Mouse (Mus musculus) retina, adult 2 months (tissue): ENCODE data around the gene Dpy19l3.
A peak's percentile ranks its signal among the peaks of the same experiment; 100 is the strongest.

Source experiments
- DNase-seq: peaks from one replicate; pipeline ENCODE4 v3.0.0-alpha.2; 2012; ENCODE audit warnings: low read depth, low spot score

Dpy19l3 gene

DNA sequence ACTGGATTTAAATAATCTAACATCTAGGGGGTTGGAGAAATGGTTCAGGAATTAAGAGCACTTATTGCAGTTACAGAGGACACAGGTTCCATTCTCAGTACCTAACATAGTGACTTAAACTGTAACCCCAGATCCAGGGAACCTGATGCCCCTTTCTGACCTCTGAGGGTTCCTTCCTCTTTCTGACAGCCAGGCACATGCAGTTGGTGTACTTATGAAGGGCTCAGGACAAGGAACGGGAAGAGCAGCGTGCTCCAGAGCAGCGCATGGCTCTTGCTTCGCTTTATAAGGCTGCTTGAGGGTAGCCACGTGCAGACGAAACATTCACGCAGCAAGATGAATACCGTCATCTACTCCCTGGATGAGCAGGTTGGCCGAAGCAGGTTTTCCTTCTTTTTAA, 3.4 kb downstream of the Dpy19l3 start:
- DNase-seq: no peak

DNA sequence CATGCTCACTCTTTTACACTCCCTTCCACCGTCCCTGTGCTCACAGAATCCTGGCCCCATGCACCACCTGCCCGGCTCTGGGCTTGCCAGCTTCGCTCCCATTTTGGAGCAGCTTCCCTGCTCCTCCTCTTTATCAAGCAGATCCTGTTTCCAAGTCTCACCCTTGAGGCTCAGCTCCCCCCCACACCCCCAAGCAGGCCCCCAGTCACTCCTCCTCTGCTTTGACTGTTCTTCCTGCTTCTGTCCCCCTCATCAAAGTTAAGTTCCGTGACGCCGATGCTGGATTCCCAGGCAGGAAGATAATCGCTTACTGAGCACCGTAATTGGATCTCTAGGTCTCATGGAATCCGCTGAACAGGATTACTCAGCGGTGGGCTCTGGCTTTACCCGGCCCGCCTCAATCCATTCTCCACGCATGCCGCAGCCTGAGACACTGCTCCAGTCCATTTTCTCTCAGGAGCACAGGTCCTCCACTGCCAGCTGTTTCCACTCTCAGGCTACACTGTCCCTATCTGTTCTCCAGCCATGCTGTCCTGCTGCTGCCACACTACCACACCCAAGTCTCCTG, 6.8 kb downstream of the Dpy19l3 start:
- peak; percentile 25 for DNase-seq

DNA sequence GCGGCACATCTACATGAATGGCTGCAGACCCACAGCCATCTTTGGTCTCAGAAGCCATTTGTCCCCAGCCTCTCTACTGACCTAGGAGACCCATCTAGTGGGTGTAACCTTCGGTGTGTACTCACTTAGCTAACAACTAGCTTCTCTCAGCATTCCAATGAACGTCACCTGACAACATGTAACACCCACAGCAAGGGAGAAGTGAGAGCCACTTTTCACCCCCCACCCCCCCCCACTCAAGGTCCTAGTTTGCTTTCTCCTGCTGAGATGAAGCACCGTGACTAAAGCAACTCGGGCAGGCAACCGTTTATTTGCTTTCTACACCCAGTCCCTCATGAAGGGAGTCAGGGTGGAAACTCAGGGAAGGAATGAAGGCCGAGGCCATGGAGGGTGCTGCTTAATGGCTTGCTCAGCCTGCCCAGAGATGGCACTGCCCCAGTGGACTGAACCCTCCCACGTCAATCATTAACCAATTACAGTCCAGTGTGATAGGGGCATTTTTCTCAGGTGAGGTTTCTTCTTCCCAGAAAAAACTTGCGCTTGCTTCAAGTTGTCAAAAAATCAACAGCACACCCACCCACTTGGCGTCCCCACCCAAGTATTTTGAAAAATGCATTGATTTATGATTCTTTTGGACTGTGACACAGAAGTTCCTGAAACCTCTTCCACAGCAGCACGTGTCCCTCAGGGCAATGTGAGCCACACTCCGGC, 7.4 kb downstream of the Dpy19l3 start:
- no peak for DNase-seq

DNA sequence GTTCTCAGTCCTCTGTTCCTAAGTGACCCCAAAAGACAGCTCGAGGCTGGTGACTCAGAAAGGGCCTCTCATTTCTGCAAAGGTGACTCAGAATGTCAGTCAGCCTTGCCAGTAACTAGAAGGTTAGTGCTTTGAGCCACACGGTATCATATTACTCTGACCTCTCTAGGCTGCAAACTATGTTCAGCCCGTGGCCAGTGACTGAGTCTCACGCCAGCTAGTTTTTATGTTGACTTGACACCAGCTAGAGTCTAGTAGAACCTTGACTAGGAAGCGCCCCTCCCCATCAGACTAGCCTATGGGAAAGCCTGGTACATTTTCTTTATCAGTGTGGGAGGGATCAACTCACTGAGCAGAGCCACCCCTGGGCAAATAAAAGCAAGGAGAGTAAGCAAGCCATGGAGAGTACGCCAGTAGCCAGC, 9.0 kb downstream of the Dpy19l3 start:
- DNase-seq: no peak

DNA sequence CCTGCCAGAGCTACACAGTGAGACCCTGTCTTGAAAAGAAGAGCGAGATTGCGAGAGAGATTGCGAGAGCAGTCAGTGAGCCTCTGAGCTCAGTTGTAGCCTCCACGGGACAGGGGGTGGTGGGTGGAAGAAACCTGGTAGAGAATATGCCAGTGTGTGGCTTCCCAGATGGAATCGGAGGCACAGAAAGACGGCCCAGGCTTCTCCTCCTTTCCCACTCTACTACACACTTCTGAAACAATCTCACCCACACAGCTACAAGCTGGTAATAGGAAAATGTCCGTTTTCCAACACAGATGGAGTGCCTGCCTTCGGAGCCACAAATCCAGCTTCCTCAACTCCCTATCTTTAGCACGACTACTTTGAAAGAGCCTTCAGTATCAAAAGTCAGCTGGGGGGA, 9.5 kb downstream of the Dpy19l3 start:
- DNase-seq: no peak

DNA sequence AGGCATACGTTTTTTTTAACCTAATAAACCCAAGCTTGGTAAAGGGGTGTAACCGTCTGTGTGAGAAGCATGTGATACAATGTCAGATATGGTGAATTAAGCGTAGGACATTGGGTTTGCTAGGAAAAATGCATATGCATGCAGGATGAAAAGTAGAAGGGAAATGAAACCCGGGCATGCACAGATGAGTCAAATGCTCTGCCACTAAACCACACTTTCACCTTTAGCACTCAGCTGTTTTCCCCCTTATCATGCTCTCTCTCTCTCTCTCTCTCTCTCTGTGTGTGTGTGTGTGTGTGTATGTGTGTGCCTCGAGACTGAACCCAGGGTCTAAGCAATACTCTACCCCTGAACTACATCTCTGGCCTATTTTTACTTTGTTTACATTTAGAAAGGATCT, 11.9 kb downstream of the Dpy19l3 start:
- DNase-seq: no peak

DNA sequence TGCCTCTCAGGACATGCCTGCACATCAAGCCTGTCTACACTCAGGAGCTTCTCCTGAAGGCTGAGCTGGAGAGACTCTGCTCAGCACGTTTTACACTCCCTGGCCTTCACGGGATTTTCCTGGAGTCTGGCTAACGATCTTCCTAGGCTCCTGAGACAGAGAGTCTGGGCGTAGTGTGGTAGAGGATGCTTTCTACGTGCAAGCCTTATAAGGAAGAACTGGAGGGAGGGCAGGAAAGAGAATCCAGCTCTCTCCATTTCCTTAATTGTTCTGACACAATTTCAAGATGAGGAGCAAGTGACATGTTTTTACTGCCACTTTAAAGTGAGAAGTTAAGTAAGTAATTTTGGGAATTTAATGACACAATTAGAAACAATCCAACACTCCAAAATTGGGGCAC, 12.4 kb downstream of the Dpy19l3 start:
- no peak for DNase-seq

DNA sequence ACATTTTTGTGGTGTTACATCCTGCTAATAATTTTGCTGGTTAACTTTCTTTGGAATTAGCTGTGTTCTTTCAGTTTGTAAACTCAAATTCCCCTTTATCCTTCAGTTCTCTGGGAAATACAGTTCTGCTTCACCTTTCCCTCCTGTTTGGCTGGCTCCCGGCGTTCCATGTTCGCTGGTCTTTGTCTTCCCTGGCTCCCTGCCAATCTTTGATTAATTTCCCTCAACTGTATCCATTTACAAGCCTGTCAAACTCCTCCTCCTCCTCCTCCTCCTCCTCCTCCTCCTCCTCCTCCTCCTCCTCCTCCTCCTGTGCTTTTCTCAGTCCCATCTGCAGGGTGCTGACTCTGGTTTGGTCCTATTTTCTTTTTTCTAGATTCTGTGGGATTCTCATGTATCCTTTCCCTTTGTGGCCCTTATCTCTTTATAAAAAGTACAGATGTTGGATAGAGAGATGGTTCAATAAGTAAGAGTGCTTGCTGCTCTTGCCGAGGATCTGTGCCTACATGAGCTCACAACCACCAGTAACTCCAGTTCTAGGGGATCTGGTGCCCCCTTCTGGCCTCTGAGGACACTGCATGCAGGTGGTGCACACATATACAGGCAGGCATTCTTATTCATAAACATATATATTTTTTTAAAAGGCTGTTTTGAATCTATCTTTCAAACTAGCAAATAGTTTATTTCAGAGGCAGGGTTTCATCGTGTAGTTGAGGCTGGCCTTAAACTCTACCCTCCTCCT, 13.6 kb downstream of the Dpy19l3 start:
- DNase-seq: no peak

DNA sequence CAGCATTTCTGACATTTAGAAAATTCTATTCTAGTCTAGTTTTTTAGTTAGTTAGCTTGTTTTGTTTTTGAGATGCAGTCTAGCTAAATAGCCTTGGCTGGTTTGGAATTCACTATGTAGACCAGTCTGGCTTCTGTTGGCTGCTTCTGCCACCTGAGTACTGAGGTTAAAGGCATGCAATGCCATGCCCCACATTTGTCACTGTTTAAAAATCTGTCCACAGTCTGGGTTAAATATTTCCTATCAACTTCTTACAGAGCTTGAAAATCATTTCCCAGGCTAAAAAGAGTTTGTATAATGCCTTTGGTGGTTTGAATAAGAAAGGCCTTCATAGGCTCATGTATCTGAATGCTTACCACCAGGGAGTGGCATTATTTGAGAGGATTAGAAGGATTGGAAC, 15.4 kb downstream of the Dpy19l3 start:
- no peak for DNase-seq

DNA sequence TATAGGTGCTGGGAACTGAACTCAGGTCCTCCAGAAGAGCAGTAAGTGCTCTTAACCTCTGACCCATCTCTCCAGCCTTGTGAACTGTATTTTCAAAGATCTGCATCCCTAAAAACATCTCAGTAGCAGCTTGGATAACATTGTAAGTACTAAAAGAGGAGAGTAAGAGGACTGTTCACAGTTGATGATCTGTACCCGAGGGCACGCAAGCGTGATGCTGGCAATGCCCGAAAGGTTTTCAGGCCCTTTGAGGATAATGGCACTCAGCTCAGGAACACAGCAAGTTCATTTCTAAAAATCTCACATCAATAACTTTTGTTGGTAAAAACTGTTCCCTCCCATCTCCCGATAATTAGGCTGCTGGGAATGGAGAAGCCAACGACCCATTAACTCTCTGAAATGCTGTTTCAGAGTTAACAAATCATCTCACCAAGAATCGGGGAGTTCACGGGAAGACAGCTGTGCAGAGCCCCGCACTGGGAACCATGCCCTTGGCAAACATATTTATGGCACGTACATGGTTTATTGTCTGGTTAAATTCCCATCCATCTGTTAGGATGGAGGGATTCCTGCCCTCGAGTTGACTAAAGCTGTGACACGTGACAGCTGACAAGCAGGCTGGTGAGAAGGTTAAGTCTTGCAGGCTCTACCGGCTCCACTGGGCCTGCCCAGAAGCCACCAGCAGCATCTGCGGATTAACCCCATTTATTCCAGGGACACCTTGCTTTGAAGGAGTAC, 20.8 kb downstream of the Dpy19l3 start:
- DNase-seq: no peak

DNA sequence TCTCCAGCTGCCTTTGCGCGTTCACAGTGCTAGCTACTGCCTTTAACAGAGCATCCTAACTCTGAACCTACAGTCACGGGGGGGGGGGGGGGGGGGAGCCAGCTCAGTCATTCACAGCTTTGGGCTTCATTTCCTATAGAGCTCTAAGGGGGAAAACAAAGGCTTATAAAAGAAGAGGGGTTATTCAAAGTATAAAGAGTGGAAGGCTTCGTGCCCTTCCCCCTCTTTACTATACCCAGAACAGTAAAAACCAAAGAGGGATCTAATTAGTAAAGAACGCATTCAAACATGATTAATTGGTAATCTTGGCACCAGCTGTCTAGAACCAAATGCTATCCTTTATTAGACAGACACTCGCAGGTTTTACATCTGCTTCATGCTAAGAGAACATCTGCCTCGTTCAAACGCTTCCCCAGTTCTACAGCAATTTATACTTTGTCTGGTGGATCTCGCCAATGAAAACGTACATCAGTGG, 21.6 kb downstream of the Dpy19l3 start:
- no peak for DNase-seq

DNA sequence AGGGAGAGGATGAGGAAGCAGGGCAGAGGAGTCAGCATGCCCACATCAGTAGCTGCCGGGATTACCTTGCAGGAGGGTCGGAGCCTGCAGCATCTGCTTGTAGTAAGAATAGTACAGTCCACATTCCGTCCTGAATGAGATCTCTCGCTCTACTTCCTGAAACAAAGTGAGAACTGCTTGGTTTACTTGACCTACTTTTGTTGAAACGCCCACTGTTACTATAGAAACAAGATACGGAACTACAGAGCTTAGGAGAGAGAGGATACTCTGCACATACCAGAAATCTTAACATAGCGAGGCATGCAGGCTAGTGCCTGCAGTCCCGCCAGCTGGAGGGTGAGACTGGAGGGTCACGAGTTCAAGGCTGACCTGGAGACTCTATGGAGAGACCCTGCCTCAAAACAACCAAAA, 24.6 kb downstream of the Dpy19l3 start:
- no peak for DNase-seq

DNA sequence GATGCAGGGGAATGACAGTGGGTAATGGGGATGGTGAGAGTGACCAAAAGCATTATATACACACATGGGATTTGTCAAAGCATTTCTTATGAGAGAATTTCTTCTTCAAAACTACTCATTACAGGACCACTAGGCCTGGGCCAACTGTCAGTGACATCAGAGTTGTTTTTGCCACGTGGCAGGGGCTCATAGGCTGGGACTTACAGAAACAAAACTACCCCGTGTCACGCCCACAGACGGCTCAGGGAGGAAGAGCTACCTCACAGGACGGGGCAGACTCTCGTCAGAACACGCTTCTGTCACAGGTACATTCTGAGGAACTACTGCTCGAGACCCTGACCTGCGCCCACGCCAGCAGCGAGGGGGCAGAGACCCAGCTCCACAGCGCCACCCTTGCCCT, 25.9 kb downstream of the Dpy19l3 start:
- no peak for DNase-seq

DNA sequence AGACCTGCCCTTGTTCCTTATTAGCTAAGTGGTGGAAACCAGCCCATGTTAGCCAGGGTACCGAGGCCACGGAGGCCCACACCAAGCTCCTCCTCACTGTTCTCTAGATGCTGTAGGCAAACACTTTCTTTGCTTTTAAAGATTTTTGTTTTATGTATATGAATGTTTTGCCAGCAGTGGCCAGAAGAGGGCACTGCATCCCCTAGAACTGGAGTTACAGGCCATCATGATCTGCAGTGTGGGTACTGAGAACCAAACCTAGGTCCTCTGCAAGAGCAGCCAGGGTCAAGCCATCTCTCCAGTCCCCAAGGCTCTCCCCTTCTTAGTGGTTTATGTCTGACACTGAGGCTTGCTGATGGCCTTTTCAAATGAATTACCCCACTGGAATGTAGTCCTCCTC, 31.2 kb downstream of the Dpy19l3 start:
- no peak for DNase-seq

DNA sequence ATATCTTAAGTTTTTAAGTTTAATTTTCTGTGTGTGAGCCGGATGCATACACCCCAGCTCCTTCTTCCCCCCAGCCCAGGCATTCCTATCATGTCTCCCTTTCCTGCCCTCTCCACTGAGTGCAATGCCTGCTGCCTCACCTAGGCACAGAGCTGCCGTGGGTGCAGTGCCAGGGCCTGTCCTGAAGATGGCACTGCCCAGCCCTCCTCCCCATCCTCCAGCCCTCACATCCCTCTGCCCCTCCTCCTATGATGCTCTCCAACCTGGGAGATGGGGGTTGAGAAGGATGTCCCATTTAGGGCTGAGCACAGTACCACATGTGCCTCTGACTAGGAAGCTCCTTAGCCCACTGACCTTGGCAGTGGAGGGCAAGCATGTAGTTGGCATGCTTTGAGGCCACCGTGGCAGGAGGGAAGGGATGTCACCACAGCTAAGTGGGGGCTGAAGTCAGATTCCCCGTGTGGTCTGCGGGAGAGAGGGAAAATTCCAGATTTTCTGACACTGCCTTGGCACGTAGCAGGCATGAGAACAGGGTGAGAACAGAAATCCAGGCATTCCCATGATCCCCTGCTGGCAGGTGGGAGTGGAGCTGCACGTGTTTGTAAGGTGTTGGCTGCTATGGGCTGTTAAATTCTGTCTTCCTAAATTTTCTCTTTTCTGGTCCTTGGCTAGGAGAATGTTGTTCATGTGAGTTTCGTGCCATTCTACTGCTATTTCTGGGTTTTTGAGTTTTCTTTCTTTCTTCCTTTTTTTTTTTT, 35.7 kb downstream of the Dpy19l3 start:
- no peak for DNase-seq

DNA sequence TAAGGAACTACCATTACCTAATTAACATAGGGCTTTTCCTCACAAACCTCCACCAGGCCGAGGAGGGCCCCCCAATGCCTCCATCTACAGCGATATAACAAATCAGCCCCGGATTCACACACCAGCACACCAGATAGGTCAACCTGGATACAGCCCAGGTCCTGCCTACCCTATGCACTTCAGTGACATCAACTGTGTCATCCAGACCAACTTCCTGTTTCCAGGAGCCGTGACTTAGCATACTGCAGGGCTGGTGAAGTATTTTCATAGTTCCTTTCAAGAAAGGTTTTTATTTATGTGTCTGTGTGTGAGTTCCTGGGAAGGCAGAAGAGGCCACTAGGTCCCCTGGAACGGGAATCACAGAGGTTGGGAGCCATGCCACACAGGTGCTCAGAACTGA, 43.9 kb downstream of the Dpy19l3 start:
- DNase-seq: no peak

DNA sequence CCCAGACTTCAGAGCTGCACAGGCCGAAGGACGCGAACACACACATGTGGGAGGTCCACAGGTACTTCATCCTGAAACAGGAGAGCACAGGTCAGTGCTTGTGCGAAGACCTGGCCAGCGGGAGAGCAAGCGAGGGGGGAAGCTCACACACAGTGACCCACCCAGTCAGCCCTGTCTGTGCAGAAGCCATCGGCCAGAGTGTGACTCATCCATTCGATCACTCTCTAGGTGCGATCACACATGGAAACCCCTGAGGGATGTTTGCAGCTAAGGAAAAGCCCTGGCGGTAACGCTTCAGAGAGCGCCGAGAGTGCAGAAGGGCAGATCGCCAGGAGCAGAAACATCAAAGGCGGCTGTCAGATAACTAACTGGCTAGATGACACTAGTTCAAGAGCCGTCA, 46.2 kb downstream of the Dpy19l3 start:
- DNase-seq: no peak

DNA sequence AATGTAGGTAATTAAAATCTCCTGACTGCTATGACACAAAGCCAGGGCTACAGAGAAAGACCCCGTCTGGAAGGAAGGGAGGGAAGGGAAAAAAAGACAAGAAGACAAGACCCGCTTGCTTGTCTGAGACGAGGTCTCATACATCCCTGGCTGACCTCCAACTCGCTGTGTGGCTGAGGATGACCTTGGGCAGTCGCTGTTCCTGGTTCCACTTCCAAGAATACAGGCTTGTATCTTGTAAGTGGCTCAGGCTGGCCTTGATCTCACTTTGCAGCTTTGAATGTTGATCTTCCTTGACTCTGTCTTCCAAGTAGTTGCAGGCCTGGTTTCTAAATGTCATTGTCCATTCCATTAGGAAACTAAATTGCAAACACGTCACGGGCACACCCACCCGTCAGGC, 55.2 kb downstream of the Dpy19l3 start:
- no peak for DNase-seq

DNA sequence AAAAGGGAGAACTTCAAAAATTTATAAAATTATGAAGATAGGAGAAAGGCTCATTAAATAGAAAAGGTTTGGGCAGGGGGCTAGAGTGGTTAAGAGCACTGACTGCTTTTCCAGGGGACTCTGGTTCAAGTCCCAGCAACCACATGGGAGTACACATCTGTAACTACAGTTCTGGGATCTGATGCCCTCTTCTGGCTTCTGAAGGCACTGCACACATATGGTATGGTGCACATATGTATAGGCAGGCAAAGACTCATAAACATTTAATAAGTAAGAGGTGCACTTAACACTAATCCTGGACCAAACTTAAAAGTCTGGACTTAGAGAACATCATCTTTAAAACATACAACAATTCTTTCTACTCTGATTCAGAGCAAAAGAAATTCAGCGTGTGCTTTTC, 56.2 kb downstream of the Dpy19l3 start:
- no peak for DNase-seq

DNA sequence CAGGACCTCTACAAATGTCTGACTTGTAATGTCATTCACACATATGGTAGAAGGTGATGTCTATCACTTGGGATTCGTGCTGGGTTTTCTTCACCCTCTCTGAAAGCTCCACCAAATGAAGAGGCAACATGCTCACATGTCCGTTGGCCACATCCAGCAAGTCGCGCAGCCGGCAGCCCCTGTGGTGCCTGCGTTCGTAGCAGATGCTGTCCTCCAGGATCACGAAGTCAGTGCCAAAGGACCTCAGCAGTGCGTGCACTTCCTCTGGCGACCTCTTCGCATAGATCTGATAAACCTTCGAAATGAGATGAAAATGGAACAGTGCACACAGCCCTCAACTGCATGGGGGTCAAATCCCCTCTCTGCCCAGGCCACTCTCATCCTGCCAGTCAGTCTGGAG, 61.6 kb downstream of the Dpy19l3 start:
- DNase-seq: no peak

DNA sequence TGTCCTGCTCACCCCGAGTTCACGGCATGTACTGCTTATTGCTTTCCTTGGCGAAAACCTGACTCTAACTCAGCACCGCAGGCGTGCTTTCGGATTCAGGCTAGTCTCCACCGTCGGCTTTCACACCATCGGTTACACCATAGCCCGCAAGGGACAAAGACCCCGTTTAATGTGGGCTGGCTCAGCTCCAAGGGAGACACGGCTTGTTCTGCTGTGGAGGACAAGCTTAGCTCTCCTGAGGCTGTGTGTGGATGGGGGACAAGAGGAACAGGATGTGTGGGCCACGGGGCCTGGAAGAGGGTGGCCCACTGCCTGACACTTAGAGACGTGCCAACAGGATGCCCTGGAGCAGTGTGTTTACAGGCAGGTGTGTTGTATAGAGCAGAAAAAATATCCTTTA, 62.1 kb downstream of the Dpy19l3 start:
- no peak for DNase-seq
